Mouse (Mus musculus): ENCODE results near the gene Dctn2. TPM values are rescaled to one million over a fixed set of nuclear protein-coding genes. Genes with fewer than 3 reads are reported as not detected.

The Dctn2 gene
- polyA plus RNA-seq, 1 experiment from 2014 or later: 212 TPM

DNA sequence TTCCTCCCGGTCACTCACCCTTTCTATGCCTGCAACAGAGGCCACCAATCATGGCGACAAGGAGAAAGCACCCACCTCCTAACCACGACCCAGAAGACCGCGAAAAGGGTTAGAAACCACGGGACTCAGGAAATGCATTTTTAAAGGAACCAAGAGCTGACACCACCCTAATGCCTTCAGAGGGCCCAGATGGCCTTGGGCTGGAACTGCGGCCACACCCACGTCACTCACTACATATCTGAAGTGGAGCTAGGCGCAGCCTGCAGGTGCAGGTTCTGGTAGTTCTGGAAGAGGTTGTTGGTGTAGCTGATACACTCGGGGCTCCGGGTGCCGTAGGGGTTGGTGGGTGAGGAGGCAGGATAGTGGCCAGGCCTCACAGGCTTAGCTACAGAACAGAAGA, 35.5 kb upstream of the Dctn2 start:
- H3K4me1 ChIP-seq (ENCODE audit: insufficient read depth, low read length): no peaks in the 10 kb centered on the region; the same call in 1 of the 2 replicates

GRCm38 (mm10) chr10:127231741-127232140, 34.4 kb upstream of the Dctn2 start:
- Histone ChIP-seq H3K4me3 (ENCODE audit: low read length) (no peak overlapping the region), H3K9me3 (ENCODE audit: low read length) (no peaks in the 10 kb centered on the region), H3K27ac (ENCODE audit: low read length) (no peak overlapping the region), H3K4me2 (replicated peaks; ENCODE audit: low read depth, low read length) (no peak overlapping the region), H3K4me1 (ENCODE audit: insufficient read depth, low read length) (no peaks in the 10 kb centered on the region), H3K36me3 (ENCODE audit: insufficient read depth, low read length) (no peaks in the 10 kb centered on the region), H3K9ac (replicated peaks; ENCODE audit: low read length) (no peak overlapping the region), H3K27me3 (ENCODE audit: insufficient read depth, low read length) (no peaks in the 10 kb centered on the region)
- 77% methylated on average over 14 of the region's 14 CpGs for WGBS
- no peak for ATAC-seq (ENCODE audit: low FRiP score, low TSS enrichment)

More for the DNA sequence above, 35.5 kb upstream of the Dctn2 start:
- Histone ChIP-seq H3K27ac (ENCODE audit: low read length) (no peak overlapping the region), H3K27me3 (ENCODE audit: insufficient read depth, low read length) (no peaks in the 10 kb centered on the region), H3K4me3 (ENCODE audit: low read length) (no peak overlapping the region), H3K9me3 (ENCODE audit: low read length) (no peaks in the 10 kb centered on the region), H3K36me3 (ENCODE audit: insufficient read depth, low read length) (no peaks in the 10 kb centered on the region), H3K4me2 (replicated peaks; ENCODE audit: low read depth, low read length) (no peak overlapping the region), H3K9ac (replicated peaks; ENCODE audit: low read length) (no peak overlapping the region)
- 87% methylated on average over 12 of the region's 12 CpGs for WGBS
- ATAC-seq (ENCODE audit: low FRiP score, low TSS enrichment): no peak

GRCm38 (mm10) chr10:127233141-127233540, 33.0 kb upstream of the Dctn2 start:
- H3K27ac ChIP-seq (ENCODE audit: low read length): no peak overlapping the region
- H3K4me3 ChIP-seq (ENCODE audit: low read length): no peak overlapping the region
- no peaks in the 10 kb centered on the region for H3K27me3 ChIP-seq (ENCODE audit: insufficient read depth, low read length)
- no peak for ATAC-seq (ENCODE audit: low FRiP score, low TSS enrichment)
- H3K4me2 ChIP-seq (replicated peaks; ENCODE audit: low read depth, low read length): no peak overlapping the region
- H3K9ac ChIP-seq (replicated peaks; ENCODE audit: low read length): no peak overlapping the region
- 80% methylated on average over 9 of the region's 9 CpGs for WGBS
- H3K36me3 ChIP-seq (ENCODE audit: insufficient read depth, low read length): no peaks in the 10 kb centered on the region
- H3K4me1 ChIP-seq (ENCODE audit: insufficient read depth, low read length): no peaks in the 10 kb centered on the region
- no peaks in the 10 kb centered on the region for H3K9me3 ChIP-seq (ENCODE audit: low read length)

DNA sequence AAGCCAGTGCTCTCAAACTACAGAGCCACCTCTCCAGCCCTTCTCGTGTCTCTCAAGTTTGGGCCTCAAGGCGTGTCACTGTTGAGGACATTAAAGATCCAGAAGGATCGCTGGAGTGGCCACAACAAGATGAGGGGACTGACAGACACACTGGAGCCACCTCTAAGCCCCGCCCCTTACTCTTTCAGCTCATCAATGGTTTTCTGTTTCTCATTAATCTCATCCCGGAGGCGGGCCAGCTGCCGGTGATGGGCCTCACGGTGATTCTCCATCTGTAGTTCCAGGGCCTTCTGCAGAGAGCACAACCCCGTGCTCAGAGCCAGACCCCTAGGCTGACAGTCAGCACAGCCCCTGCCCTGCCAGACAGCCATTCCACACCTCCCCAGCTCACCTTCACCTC, 29.6 kb upstream of the Dctn2 start:
- Histone ChIP-seq H3K9ac (replicated peaks; ENCODE audit: low read length) (no peak overlapping the region), H3K36me3 (ENCODE audit: insufficient read depth, low read length) (no peaks in the 10 kb centered on the region), H3K9me3 (ENCODE audit: low read length) (no peaks in the 10 kb centered on the region), H3K27ac (ENCODE audit: low read length) (no peak overlapping the region), H3K27me3 (ENCODE audit: insufficient read depth, low read length) (0 out of 2 replicates have a peak, but pooled peaks cover 4% of the 10 kb centered on the region), H3K4me1 (ENCODE audit: insufficient read depth, low read length) (no peaks in the 10 kb centered on the region), H3K4me3 (ENCODE audit: low read length) (no peak overlapping the region), H3K4me2 (replicated peaks; ENCODE audit: low read depth, low read length) (no peak overlapping the region)
- no peak for ATAC-seq (ENCODE audit: low FRiP score, low TSS enrichment)
- 44% methylated on average over 9 of the region's 9 CpGs for WGBS

DNA sequence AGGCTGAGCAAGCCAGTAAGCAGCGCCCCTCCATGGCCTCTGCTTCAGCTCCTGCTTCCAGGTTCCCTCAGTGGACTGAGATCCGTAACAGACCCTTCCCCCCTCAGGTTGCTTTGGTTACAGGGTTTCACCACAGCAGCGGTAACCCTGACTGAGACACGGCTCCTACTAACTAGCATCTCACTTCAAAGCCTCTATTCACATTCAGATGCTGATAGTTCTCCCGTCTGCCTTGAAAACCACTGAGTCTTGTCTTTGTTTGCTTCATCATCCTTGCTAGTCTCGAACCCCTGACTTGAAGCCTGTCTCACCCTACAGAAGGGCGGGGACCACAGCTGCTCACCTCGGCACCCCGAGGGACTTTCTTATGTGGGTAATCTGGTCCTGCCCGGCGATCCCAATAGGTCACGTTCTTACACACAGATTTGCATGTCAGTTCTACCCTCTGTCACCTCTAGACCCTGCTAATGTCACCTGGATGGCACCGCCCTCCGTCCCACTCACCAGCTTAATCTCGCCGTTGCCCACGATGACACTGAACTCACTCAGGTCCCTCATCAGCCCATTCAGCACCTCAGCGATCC, 27.8 kb upstream of the Dctn2 start:
- Histone ChIP-seq H3K9me3 (ENCODE audit: low read length) (no peaks in the 10 kb centered on the region), H3K4me3 (ENCODE audit: low read length) (no peak overlapping the region), H3K27me3 (ENCODE audit: insufficient read depth, low read length) (0 out of 2 replicates have a peak, but pooled peaks cover 4% of the 10 kb centered on the region), H3K36me3 (ENCODE audit: insufficient read depth, low read length) (no peaks in the 10 kb centered on the region), H3K9ac (replicated peaks; ENCODE audit: low read length) (no peak overlapping the region), H3K27ac (ENCODE audit: low read length) (no peak overlapping the region), H3K4me2 (replicated peaks; ENCODE audit: low read depth, low read length) (no peak overlapping the region), H3K4me1 (ENCODE audit: insufficient read depth, low read length) (no peaks in the 10 kb centered on the region)
- WGBS: 65% methylated on average over 18 of the region's 18 CpGs
- no peak for ATAC-seq (ENCODE audit: low FRiP score, low TSS enrichment)

DNA sequence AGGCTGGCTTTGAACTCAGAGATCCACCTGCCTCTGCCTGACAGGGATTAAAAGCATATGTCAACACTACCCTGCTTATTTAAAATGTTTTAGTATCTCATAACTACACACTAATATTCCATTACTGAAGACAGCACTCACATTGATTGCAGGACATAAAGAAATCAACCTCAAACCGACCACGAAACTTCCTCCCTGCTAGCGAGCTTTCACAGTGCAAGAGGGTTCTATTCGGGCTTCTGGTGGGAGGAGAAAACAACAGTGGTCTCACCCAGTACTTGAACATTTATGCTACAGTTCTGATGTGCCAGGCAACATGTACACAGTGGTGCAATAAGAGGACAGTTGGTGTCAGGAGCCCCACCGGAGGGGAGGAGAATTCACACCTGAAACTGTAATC, 15.4 kb upstream of the Dctn2 start:
- no peaks in the 10 kb centered on the region for H3K4me1 ChIP-seq (ENCODE audit: insufficient read depth, low read length)
- ATAC-seq (ENCODE audit: low FRiP score, low TSS enrichment): no peak
- no peaks in the 10 kb centered on the region for H3K36me3 ChIP-seq (ENCODE audit: insufficient read depth, low read length)
- H3K9me3 ChIP-seq (ENCODE audit: low read length): no peaks in the 10 kb centered on the region
- no peak overlapping the region for H3K4me3 ChIP-seq (ENCODE audit: low read length)
- WGBS: 71% methylated on average over 5 of the region's 5 CpGs
- H3K27me3 ChIP-seq (ENCODE audit: insufficient read depth, low read length): no peaks in the 10 kb centered on the region
- H3K9ac ChIP-seq (replicated peaks; ENCODE audit: low read length): no peak overlapping the region
- no peak overlapping the region for H3K4me2 ChIP-seq (replicated peaks; ENCODE audit: low read depth, low read length)
- H3K27ac ChIP-seq (ENCODE audit: low read length): no peak overlapping the region

GRCm38 (mm10) chr10:127255625-127256345, 10.4 kb upstream of the Dctn2 start:
- no peaks in the 10 kb centered on the region for H3K36me3 ChIP-seq (ENCODE audit: insufficient read depth, low read length)
- 21% methylated on average over 14 of the region's 14 CpGs for WGBS
- no peak overlapping the region for H3K4me3 ChIP-seq (ENCODE audit: low read length)
- no peak overlapping the region for H3K9ac ChIP-seq (replicated peaks; ENCODE audit: low read length)
- H3K27me3 ChIP-seq (ENCODE audit: insufficient read depth, low read length): no peaks in the 10 kb centered on the region
- H3K4me1 ChIP-seq (ENCODE audit: insufficient read depth, low read length): no peaks in the 10 kb centered on the region
- no peaks in the 10 kb centered on the region for H3K9me3 ChIP-seq (ENCODE audit: low read length)
- ATAC-seq (ENCODE audit: low FRiP score, low TSS enrichment): peak; percentile 74
- no peak overlapping the region for H3K27ac ChIP-seq (ENCODE audit: low read length)
- H3K4me2 ChIP-seq (replicated peaks; ENCODE audit: low read depth, low read length): 0 out of 2 replicates have a peak overlapping the region, but pooled peaks have one; percentile 27

- H3K9me3 ChIP-seq (ENCODE audit: low read length): no peaks in the 10 kb centered on the region
- H3K4me1 ChIP-seq (ENCODE audit: insufficient read depth, low read length): no peaks in the 10 kb centered on the region
- H3K27ac ChIP-seq (ENCODE audit: low read length): no peak overlapping the region
- no peak overlapping the region for H3K9ac ChIP-seq (replicated peaks; ENCODE audit: low read length)
- H3K36me3 ChIP-seq (ENCODE audit: insufficient read depth, low read length): no peaks in the 10 kb centered on the region
- H3K4me3 ChIP-seq (ENCODE audit: low read length): no peak overlapping the region
- WGBS: 74% methylated on average over 6 of the region's 6 CpGs
- ATAC-seq (ENCODE audit: low FRiP score, low TSS enrichment): no peak
- peaks cover 16% of the 10 kb centered on the region for H3K27me3 ChIP-seq (ENCODE audit: insufficient read depth, low read length)
- H3K4me2 ChIP-seq (replicated peaks; ENCODE audit: low read depth, low read length): no peak overlapping the region
Measured at GRCm38 (mm10) chr10:127257790-127258189, 8.4 kb upstream of the Dctn2 start.

GRCm38 (mm10) chr10:127258489-127258888, 7.7 kb upstream of the Dctn2 start:
- WGBS: 72% methylated on average over 8 of the region's 8 CpGs
- Histone ChIP-seq H3K4me2 (replicated peaks; ENCODE audit: low read depth, low read length) (no peak overlapping the region), H3K9ac (replicated peaks; ENCODE audit: low read length) (no peak overlapping the region), H3K4me3 (ENCODE audit: low read length) (no peak overlapping the region), H3K36me3 (ENCODE audit: insufficient read depth, low read length) (no peaks in the 10 kb centered on the region), H3K27ac (ENCODE audit: low read length) (no peak overlapping the region), H3K4me1 (ENCODE audit: insufficient read depth, low read length) (no peaks in the 10 kb centered on the region), H3K27me3 (ENCODE audit: insufficient read depth, low read length) (peaks cover 23% of the 10 kb centered on the region), H3K9me3 (ENCODE audit: low read length) (no peaks in the 10 kb centered on the region)
- ATAC-seq (ENCODE audit: low FRiP score, low TSS enrichment): no peak

All from kidney, embryonic 16.5 days (tissue).